Mouse (Mus musculus): ENCODE data around the gene Dennd1c.

DNA sequence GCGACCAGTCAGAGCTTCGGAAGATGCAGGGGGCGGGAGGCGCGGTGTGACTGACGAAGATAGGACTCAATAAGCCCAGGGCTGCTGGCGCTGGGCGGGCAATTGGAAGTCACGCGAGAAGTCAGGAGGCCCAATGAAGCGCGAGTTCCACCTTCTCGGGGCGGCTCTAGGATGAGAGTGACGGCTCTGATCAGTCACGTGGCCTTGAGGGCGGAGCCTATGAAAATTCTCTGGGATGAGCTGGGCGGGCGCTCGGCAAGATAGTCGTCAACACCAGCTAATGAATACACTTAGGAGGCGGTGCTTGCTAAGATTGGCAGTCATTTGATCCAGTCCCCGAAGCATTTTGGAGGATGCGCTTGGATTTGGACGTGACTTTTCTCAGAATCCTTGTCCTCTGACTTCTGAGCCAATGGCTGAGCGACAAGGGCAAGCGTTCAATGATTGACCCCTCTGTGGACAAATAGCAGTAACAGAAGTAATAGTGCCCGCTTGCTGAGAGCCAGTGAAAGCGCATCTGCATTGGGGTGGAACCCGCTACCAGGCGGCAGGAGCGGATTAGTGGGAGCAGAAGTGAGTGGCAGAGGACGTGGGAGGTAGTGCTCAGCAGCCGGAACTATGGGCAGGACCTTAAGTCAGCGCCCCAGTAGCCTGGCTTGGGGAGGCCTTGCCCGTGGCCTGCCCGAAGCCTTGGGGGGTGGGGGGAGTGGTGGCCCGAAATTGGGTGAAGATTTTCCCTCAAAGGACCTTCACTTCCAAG, 46.5 kb downstream of the Dennd1c start:
- 0 out of 3 replicates have a peak, but pooled peaks have one; percentile 12 for TF ChIP-seq TAL1 (IDR thresholded peaks at IDR 0.05; ENCODE audit: low read length)
- no peak for TF ChIP-seq GATA1 (IDR thresholded peaks at IDR 0.05; ENCODE audit: low read length)
